Mouse (Mus musculus) frontal cortex, postnatal 25 days (tissue): ENCODE measurements at regions not wholly inside any gene's neighbourhood (a gene's known extent, or its start where the extent isn't known, plus 50 kb on each side); places are given as distances from the start of the nearest gene placed in this dataset.
"Not testable (repeated sequence)": the region's sequence is repeated elsewhere in the genome, so short reads cannot be mapped to it uniquely, and the experiment has no call there.

Experiments used
- DNase-seq, 2 experiments: peaks; one replicate each; pipeline ENCODE4 v3.0.0; 2022; ENCODE audit warnings: low spot score in 2 of 2

DNA sequence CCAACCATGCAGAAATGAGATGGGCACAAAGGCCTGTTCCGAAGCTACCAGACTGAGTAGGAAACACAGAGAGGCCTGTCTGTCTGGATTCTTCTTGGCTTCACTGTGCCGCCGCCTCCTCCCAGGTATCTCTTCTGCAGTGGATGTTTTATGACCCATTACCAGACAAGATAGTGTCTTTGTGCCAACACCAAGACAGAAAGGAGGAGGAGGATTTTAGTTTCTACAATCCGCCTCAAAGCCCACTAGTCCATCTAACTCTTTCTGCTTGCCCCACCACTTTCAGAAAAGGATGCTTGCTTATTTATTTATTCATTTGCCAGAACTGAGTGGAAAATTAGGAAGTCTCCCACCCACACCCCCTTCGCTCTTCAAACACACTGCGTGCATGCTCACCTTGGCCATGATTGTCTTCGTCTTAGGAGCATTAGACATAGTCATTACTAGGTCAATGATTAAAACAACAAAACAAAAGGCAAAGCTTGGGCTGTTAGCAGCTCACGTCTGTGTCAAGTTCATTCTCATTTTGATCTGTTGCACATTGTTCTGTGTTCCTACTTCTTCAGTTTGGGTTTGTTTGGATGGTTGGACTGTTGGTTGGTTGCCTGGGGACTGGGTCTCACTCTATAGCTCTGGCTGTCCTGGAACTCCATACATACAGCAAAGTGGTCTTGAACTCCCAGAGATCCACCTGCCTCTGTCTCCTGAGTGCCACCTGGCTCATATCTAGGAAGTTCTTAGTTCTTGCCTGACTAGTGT lies 61.7 kb upstream of the Cpm start:
- DNase-seq = no peak

DNA sequence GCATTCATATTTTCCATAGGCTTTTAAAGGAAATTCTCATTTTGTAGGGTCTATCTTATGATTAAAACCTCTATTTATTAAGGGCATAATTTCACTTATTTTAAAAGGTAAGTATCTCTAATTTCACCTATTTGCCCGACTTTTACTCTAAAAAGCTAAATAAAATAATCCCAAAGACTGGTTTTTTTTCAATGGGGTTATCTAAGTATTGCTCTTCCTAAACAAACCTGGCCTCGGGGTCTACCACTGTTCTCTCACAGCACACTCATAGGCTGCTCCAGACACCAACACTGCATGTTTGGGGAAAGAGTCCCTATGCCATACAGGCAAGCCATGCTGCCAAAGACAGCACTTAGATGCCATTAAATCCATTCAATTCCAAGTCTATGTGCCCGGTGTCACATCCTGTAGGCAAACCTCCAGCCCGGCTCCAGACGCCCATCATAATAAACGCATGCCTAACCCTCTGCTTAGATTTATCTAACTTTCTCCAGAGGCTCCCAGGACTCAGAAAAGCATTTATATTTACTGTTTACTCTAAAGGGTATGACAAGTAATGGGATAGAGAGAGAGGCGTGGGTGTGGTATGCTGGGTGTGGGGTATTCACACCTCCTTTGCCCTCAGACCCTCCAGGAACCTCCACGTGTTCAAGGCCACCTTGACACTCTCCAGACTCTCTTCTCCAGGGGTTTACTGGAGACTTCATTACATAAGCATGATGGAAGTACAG lies 62.5 kb upstream of the Cpm start:
- DNase-seq = no peak

DNA sequence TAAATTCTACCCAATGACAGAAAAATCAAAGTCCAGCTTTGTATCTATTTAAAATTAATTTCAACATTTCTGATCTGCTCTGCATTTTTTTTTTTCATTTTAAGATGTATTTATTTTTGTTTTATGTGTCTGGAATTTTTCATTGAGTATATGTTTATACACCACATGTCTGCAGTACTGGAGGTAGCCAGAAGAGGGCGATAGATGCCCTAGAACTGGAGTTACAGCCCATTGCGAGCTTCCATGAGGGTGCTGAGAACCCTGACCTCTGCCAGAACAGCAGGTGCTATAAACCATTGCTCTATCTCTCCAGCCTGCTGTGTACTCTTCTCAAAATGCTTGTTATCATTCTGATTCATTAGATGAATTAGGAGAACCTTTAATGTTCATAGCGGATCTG lies 63.1 kb upstream of the Cpm start:
- no peak for DNase-seq

DNA sequence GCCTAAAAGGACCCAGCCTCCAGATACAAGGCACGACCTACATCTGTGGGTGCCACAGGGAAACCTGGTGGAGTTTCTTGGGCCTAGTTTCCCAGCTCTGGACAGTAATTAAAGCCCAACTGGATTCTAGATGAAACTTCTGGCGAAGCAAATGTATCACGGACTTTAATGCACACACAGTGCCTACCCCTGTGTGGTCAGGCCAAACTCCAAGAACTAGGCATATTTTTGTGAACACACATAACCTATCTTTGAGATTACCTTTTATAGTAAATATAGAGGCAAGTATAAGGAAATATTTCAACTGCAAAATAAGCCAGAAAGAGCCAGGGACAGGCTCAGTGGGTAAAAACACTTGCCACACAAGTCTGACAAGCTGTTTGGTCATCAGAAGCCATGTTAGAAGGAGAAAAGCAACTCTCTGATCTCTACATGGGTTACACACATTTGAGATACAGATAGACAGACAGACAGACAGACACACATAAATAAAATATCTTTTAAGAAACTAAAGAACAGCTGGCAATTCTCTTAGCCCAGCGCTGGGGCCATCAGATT lies 63.7 kb upstream of the Cpm start:
- no peak for DNase-seq

DNA sequence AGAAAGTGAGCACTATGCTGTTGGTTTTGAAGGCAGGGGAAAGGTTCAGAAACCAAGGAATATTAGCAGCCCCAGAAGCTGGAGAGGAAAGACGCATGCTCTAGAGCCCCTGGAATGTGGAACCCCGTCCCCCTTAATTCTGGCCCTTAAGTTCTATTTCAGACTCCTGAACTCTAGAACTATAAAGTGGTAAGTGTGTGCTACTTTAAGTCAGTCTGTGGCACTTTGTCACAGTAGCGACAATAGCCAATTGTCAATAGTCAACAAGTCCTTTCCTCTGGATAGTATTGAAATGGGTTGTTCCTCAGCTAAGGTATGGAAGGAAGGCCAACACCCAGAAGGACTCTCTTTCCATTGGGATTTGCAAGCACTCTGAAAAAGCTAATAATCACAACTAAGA lies 64.2 kb upstream of the Cpm start:
- DNase-seq = no peak

DNA sequence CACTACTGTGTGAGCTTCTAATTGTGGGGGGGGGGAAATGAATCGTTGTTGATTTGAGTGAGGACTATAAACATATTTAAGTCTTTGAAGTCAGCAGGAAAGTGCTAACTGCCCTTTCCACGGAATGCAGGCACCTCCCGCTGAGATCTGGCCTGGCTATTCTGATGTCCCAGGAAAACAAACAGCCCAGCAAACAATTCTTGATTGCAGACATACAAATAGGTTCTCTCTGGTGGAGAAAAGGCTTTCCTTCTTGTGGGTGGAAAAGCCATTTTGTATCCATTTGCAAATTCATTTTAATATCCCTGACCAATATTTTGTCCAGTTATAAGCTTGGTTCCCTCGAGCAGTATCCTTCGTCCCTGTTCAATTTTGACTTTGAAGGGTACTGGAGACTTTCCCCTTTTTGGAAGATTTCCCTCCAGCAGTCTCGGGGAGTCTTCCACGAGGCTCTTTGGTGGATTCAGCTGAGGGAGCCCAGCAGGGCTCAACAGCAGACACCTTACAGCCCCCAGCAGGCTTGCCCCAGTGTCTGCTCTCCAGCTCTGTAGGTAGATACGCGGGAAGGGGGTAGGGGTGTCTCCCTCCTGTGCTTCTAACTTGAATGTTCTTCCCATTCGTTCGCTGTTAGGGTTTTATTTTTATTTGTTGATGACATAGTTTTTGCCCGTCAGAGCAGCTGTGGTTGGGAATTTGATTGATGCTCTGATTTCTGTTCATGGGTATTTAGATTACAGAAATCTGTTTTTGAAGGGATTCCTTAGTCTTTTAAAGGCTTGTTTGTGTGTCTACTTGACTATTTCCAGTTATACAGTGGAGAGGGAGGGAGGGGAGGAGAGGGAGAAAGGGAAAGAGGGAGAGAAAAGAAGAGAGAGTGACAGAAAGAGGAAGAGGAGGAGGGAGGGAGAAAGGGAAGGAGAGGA lies 64.9 kb upstream of the Cpm start:
- DNase-seq = no peak

DNA sequence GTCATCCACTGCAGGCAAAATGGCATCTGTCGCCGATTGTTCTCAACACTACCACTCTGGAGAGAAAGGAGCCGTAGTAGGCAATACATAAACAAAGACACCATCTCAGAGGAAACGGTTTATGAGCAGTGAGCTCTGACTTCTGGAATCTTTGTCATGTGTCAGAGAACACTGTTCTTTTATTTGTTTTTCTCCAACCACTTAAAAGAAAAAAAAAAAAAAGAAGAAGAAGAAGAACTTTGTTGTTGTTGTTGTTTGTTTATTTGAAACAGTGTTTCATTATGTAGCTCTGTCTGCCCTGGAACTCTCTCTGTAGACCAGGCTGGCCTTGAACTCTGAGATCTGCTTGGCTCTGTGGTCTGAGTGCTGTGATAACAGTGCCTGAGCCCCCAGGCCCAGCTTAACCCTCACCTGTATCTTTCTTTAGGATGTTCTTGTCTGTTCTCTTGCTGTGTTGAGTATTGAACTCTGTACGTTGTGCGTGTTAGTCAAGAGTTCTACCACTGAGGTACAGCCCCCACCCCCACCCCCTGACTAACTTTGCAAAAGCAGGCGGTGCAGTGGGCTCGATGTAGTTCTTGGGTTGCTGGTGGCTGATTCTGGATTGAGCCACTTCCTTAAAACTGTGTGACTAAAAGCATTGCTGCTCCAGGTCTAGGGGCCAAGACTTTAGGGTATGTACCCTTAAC lies 65.7 kb upstream of the Cpm start:
- no peak for DNase-seq

DNA sequence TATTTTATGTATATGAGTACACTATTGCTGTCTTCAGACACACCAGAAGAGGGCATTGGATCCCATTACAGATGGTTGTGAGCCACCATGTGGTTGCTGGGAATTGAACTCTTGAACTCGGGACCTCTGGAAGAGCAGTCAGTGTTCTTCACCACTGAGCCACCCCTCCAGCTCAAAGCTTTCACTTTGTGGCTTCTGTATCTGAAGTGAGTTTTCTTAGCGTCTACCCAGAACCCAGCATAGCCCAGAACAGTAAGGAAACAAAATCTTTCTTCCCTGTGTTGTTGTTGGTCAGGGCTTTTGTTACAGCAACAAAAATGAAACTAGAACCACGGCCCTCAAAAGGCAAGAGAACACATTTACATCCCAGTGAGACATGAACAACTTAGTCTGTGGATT lies 66.5 kb upstream of the Cpm start:
- DNase-seq = not testable (repeated sequence)

DNA sequence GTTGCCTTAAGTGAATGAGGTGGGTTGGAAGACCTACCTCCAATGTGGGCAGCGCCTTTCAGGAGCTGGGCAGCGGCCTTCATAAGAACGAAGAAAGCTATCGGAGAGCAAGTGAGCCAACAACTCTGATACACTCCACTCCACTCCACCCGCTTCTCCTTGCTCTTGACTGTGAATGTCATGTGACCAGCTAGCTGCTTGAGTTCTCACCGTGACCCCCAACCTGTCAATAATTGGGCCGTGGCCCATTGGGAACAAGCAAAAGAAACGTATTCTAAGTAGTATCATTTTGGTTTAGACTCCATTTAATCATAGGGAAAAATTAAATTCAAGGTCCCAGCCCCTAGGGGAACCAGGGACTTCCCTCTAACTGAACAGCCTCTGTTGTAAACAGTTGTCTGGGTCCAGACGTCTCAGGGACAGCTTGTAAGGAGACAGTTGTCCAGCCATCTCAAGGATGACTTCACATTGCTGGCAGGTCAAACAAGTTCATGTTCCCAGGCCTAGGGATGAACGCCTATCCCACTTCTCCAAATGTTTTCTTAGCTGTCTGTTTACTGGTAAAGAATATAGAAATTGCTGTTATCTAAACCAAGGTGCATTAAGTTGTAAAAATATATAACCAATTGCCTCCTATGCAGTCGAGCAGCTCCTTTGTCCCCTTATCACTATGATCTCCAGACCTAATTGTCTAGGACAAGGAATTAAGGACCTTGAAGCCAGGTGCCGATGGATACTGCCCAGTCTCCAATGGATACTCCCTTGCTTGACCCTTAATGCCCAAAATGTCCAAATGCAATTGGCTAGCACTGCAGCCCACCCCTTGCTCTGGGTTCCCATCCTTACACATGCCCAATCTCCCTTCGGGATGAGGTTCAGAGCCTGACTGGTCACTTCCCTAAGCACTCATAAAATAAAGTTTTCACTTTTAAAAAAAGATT lies 67.1 kb upstream of the Cpm start:
- no peak for DNase-seq

DNA sequence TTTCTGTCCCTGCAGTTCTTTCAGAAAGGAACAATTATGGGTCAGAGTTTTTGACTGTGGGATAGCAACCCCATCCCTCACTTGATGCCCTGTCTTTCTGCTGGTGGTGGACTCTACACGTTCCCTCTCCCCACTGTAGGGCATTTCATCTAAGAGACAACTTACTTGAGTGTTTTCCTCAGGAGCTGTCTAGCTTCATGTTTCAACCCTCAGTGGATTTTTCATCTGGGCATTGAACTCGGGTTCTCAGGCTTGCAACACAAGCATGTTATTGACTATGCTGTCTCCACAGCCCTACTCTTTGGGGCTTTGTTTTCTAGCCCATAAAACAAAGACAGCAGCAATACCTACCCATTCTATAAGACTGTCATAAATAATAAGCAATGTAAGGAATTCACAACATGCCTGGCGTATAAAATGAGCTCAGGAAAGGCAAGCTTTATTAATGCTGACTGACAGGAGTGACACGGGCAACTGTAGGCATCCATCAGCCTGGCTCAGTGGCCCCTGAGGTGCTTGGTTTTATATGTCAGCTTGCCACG lies 68.0 kb upstream of the Cpm start:
- DNase-seq = no peak

DNA sequence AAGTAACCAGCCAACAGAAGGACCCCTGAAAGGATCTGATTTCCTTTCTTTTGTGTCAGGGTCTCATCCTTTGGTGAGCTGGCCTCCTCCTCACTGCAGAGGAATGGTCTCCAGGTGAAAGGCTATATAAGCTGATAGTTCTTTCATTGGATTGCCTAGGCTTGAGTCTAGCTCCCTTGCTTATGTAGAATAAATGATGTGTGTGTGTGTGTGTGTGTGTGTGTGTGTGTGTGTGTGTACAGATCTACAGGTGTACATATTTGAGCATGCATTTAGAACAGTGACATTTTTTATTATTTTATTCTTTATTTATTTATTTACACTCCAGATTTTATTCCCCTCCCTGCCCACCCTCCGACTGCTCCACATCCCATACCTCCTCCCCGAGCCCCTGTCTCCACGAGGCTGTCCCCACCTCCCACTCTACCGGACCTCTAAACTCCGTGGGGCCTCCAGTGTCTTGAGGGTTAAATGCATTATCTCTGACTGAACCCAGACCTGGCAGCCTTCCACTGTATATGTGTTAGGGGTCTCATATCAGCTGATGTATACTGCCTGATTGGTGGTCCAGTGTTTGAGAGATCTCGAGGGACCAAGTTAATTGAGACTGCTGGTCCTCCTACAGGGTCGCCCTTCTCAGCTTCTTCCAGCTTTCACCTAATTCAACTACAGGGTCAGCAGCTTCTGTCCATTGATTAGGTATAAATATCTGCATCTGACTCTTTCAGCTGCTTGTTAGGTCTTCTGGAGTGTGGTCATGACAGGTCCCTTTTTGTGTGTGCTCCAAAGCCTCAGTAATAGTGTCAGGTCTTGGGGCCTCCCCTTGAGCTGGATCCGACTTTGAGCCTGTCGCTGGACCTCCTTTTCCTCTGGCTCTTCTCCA lies 68.7 kb upstream of the Cpm start:
- no peak for DNase-seq

DNA sequence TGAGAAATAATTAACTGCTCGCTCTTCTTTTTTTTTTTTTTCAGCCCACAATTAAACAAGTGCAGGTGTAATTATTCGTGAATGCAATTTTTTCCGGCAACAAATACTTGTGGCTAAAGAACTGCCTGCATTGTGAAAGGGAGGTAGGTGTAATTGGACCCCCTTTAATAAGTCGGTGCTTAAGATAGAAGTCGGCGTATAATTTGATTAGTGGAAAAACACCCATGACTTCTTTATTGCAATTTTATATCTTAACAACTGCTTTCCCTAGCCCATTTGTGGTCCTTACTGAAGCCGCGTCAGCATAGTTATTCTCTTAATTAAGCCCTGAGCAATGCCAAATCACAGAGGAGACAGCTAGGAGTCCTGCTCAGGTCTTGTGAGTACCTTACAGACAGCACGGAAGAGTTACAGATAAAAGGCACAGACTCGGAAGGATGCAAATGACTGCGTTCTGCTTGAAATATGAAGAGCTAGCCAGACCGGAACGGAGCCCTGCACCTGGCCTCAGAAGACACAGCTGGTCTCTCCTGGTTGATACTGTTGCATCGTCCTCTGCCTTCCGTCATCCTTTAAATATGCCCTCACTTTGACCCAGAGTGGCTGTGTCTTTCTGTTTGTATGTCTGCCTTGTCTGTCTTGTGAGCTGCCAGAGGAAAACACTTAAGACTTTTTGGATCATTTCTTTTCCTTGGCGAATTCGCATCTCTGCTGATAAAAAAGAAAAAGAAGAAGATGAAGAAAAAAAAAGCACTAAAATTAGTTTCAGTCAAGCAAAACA lies 69.5 kb upstream of the Cpm start:
- no peak for DNase-seq

DNA sequence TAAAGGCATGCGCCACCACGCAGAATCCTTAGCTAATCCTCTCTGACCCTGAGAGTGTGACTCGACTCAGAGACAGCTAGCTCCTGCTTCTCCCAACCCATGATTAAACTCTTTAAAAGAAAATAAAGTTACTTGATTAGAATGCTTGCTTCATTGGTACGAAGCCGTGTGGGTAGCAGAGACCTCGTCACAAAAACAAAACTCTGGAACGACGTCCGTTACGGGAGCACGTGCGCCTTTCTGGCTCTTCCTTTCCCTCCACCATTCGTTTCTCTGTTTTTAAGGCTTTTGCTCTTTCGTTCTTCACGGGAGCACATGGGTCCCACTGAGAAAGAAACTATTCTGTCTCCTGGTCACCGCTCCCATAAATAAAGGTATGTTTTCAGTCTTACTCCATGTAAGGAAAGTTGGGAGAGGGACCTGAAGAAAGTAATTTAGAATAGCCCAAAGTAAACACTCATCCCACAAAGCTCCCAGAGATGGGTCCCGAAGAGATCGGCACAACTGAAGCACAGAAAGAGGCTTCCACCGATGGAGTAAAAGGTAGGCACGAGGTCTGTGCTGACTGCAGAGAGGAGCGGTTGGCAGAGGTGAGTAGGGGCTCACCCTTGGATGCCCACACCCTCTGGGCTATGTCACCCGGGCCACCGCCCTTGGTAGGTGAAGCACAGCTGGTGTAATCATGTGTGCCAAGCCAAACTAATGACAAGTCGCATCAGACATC lies 70.2 kb upstream of the Cpm start:
- no peak for DNase-seq

DNA sequence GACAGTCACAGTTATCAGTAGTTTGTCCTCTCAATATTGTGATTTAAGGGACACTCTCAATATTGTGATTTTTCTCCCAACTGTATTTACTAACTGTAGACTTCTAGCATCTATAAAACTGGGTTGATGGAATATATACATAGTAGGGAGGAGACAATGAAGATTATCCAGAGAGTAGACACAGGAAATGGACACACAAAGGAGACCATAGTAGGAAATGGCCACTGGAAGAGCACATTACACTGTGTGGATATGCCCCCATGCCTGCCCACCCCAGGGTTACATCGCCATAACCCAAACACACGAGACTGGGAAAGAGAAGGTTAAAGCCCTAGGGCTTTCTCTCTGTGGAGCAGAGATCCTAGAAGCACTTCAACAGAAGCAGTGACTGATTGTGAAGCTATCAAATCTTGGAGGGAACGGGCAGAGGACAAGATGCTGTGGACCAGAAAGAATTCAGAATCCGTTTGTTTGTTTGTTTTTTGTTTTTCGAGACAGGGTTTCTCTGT lies 71.0 kb upstream of the Cpm start:
- DNase-seq = no peak

DNA sequence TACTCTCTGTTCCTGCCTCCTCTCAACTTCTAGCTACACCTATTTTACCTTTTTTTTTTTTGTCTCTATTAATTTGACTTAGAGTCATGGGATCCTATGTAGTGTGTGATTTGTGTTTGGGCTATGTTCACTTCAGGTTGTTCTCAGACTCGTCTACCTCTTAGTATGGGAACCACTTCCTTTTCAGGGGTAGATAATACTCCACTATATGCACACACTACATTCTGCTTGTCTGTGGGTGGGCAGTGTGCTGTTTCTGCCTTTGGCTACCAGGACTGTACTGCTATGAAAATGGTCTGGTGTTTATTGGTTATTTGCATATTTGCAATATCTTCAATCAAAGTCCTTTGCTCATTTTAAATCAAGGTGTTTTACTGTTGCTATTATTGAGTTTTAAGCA lies 71.6 kb upstream of the Cpm start:
- DNase-seq = no peak

DNA sequence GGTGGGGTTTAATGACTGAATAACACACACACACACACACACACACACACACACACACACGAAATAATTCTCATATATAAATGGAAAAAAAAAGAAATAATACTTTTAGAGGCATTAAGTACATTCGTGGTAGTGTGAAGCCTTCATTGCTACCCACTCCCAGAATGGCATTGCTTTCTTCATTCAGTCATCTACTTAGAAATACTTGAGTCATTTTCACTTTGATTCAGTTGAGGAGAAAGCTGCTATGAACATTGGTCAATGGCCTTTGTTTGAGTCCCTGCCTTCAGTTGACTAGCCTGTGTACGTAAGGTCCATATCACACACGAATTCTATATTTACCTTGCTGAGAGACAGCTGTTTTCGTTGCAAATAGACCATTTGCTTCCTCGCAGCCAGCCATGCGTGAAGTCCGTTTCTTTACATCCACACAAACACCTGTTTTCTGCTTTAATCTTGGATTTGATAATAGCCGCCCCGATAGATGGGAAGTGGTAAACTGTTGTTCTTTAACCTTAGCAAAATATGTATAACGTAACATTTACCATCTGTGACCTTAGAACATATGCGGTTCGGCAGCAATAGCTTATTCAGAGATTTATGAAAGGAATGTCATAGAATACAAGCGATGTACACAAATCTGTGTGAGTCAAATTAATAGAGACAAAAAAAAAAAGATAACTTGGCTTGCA lies 72.3 kb upstream of the Cpm start:
- no peak for DNase-seq
